Mouse (Mus musculus) liver, embryonic 14.5 days (tissue): ENCODE results near the gene Gpi1.

Source experiments
- CTCF ChIP-seq: IDR thresholded peaks from 2 replicates; pipeline ENCODE4 v1.5.1; 2016; ENCODE audit warnings: antibody characterized with exemption, low read depth, control low read depth
- EP300 ChIP-seq: IDR thresholded peaks from 2 replicates; pipeline ENCODE4 v1.6.1; 2016; ENCODE audit warnings: antibody characterized with exemption, low read depth

DNA sequence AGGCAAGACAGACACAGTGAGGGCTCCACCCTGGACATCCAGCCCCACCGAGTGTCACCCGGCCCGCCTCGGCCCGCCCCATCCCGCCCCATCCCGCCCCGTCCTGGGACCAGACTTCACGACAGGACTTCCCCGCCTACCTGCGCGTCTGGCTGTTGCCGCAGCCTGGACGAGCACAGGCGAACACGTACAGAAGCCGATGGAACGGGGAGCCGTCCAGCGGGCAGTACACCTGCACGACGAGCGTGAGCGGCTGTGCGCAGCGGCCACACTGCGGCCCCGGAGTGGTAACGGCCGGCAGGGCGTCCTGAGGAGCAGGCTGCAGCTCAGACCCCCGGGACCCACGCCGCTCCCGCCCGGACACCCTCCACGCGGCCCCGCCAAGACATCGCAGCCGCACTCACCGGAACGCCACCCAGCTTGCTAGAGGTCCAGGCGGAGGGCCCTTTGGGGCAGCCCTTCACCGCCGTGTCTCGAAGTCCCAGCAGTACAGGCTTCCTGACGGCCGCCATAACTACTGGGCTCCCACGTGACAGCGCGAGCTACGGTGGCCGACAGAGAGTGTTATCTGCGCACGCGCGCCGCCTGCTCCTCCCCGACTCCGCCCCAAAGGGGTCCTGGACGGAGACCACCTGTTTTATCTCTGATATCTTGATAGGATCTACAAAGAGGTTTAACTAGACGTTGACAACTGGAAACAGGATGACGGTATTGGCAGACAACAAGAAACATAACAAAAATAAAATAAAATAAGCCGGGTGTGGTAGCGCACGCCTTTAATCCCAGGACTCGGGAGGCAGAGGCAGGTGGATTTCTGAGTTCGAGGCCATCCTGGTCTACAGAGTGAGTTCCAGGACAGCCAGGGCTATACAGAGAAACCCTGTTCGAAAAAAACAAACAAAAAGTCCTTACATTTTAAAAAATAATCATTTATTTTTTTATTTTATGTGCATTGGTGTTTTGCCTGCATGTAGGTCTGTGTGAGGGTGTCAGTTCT is 33.7 kb downstream of the Gpi1 start, which contains the start of gene Pdcd2l:
- TF ChIP-seq CTCF (no peak), EP300 (no peak)
